Mouse (Mus musculus) brown adipose tissue, adult 24 weeks (tissue): ENCODE data around the gene Sinhcaf. TPM values are rescaled to one million over a fixed set of nuclear protein-coding genes. Genes with fewer than 3 reads are reported as not detected.
"Not testable (repeated sequence)": the region's sequence is repeated elsewhere in the genome, so short reads cannot be mapped to it uniquely, and the experiment has no call there.

ENCODE experiments used
- H3K27ac ChIP-seq: fragments of 200-500 bp; replicated peaks from 2 replicates; pipeline ENCODE4 v1.5.1; 2012; ENCODE audit warnings: low read depth, mild to moderate bottlenecking, low read length
- H3K4me1 ChIP-seq: fragments of 200-500 bp; 2 replicates; pipeline ENCODE4 v1.6.1; 2012; ENCODE audit warnings: low read length, mixed read lengths; ENCODE audit not compliant: control insufficient read depth, insufficient read depth, insufficient read length
- H3K4me3 ChIP-seq: fragments of 200-500 bp; 2 replicates; pipeline ENCODE4 v1.5.1; 2012; ENCODE audit warnings: low read depth, mild to moderate bottlenecking, low read length, moderate library complexity; ENCODE audit not compliant: insufficient read depth
- polyA plus RNA-seq: library from polyadenylated mRNA; stranded (reverse); fragments of >200 nt; gene quantifications from 2 replicates; pipeline ENCODE4 v1.2.4, GENCODE M21; 2012; ENCODE audit not compliant: missing spikeins, insufficient read depth, insufficient read length

Gene Sinhcaf
- polyA plus RNA-seq, 1 experiment, result 1.3 TPM

GRCm38 (mm10) chr6:148931281-148931680 lies 15.0 kb downstream of the Sinhcaf start:
- Histone ChIP-seq H3K4me3 (no peak overlapping the region), H3K4me1 (peaks cover 3% of the 10 kb centered on the region), H3K27ac (no peak overlapping the region)

GRCm38 (mm10) chr6:148918841-148919398 lies 27.3 kb downstream of the Sinhcaf start:
- Histone ChIP-seq H3K27ac (no peak overlapping the region), H3K4me3 (no peak overlapping the region), H3K4me1 (no peaks in the 10 kb centered on the region)

- Histone ChIP-seq H3K4me1 (no peaks in the 10 kb centered on the region), H3K4me3 (no peak overlapping the region), H3K27ac (no peak overlapping the region)
Measured at GRCm38 (mm10) chr6:148917672-148918071, 28.6 kb downstream of the Sinhcaf start.

GRCm38 (mm10) chr6:148916817-148917216 lies 29.4 kb downstream of the Sinhcaf start:
- no peak overlapping the region for H3K4me3 ChIP-seq
- H3K4me1 ChIP-seq, result no peaks in the 10 kb centered on the region
- no peak overlapping the region for H3K27ac ChIP-seq

- Histone ChIP-seq H3K4me1 (no peaks in the 10 kb centered on the region), H3K27ac (no peak overlapping the region), H3K4me3 (no peak overlapping the region)
Measured at GRCm38 (mm10) chr6:148913938-148914337, 32.3 kb downstream of the Sinhcaf start.

GRCm38 (mm10) chr6:148911906-148912305 lies 34.4 kb downstream of the Sinhcaf start:
- H3K4me3 ChIP-seq, H3K27ac ChIP-seq, H3K4me1 ChIP-seq: not testable (repeated sequence)

GRCm38 (mm10) chr6:148906958-148907357 lies 39.3 kb downstream of the Sinhcaf start:
- Histone ChIP-seq H3K4me3 (no peak overlapping the region), H3K27ac (no peak overlapping the region), H3K4me1 (no peaks in the 10 kb centered on the region)

GRCm38 (mm10) chr6:148902728-148903127 lies 43.5 kb downstream of the Sinhcaf start:
- H3K27ac ChIP-seq, result no peak overlapping the region
- no peak overlapping the region for H3K4me3 ChIP-seq
- no peaks in the 10 kb centered on the region for H3K4me1 ChIP-seq

GRCm38 (mm10) chr6:148896507-148896851 lies 49.8 kb downstream of the Sinhcaf start:
- Histone ChIP-seq H3K4me3 (peak overlapping the region; percentile 62), H3K4me1 (no peaks in the 10 kb centered on the region), H3K27ac (no peak overlapping the region)

- Histone ChIP-seq H3K4me1 (no peaks in the 10 kb centered on the region), H3K27ac (no peak within 1 kb of the TSS), H3K4me3 (peak within 1 kb of the TSS; percentile 62)
Measured at GRCm38 (mm10) chr6:148895773-148896506, 50.3 kb downstream of the Sinhcaf start, which contains the start of gene Caprin2. Gene Caprin2, minus strand, starts transcription at chr6:148896237.

GRCm38 (mm10) chr6:148894888-148895772 lies 51.1 kb downstream of the Sinhcaf start:
- Histone ChIP-seq H3K27ac (no peak overlapping the region), H3K4me1 (no peaks in the 10 kb centered on the region)

GRCm38 (mm10) chr6:148873911-148874310 lies 72.4 kb downstream of the Sinhcaf start:
- Histone ChIP-seq H3K4me3 (no peak overlapping the region), H3K4me1 (no peaks in the 10 kb centered on the region), H3K27ac (no peak overlapping the region)

More at GRCm38 (mm10) chr6:148894888-148895772, 51.1 kb downstream of the Sinhcaf start:
- H3K4me3 ChIP-seq, result peak overlapping the region; percentile 62
